33 mouse cellular contexts compared by ENCODE assay signal in genomic region chr2:58493685-58494635, GRCm38 (mm10). TPM values are rescaled to one million over a fixed set of nuclear protein-coding genes. Genes with fewer than 3 reads are reported as not detected.
"Had no signal": no experiment of that assay in that cellular context is flagged by ENCODE, and none has a peak within 500 bp of the region (broad histone marks: within the 10 kb centered on the region; RNA-seq: fewer than 3 reads in every experiment).

No protein-coding gene starts in this region.

- H3K27ac ChIP-seq: kidney, postnatal 0 days; layer of hippocampus, adult 2 months; left cerebral cortex, adult 2 months; liver, embryonic 13.5 days; neural tube, embryonic 13.5 days; stomach, postnatal 0 days had no signal

- H3K4me3 ChIP-seq: layer of hippocampus, adult 2 months; left cerebral cortex, adult 2 months; liver, embryonic 13.5 days; neural tube, embryonic 13.5 days had no signal

- H3K9ac ChIP-seq: liver, embryonic 13.5 days; neural tube, embryonic 13.5 days had no signal

- H3K9me3 ChIP-seq: liver, embryonic 13.5 days; neural tube, embryonic 13.5 days had no signal

- H3K4me2 ChIP-seq: liver, embryonic 13.5 days; midbrain, embryonic 11.5 days; neural tube, embryonic 13.5 days had no signal

- H3K4me1 ChIP-seq: liver, embryonic 13.5 days had no signal

- H3K36me3 ChIP-seq: liver, embryonic 13.5 days; neural tube, embryonic 13.5 days had no signal

- H3K27me3 ChIP-seq: liver, embryonic 13.5 days; neural tube, embryonic 13.5 days had no signal

- DNase-seq: kidney, postnatal 25 days; layer of hippocampus, postnatal 36 days; liver, embryonic 13.5 days; lung, adult 2 months; lung, postnatal 14 days; lung, postnatal 4 days; midbrain, embryonic 14.5 days; right cerebral cortex, adult 18-20 months; right cerebral cortex, postnatal 14 days; right cerebral cortex, postnatal 4 days; thymus, adult 2 months; thymus, postnatal 14 days; thymus, postnatal 4 days had no signal

RNA-seq across cellular contexts. Expression of gene Gm17409, which starts 24.0 kb away (rescaled TPM):
- total RNA-seq: layer of hippocampus, adult 2 months; layer of hippocampus, postnatal 10 days; layer of hippocampus, postnatal 36 days; left cerebral cortex, adult 2 months; left cerebral cortex, postnatal 10 days; left cerebral cortex, postnatal 36 days; liver, adult 2 months; megakaryocyte progenitor cell, adult 5-6 weeks; megakaryocyte-erythroid progenitor cell, adult 5-6 weeks; midbrain, postnatal 0 days; neutrophil, adult 5-6 weeks had no signal
- polyA plus RNA-seq: kidney, embryonic 14.5 days; kidney, postnatal 0 days; large intestine, adult 2 months; limb, embryonic 11.5 days; limb, embryonic 14.5 days; liver, adult 2 months; liver, embryonic 13.5 days; liver, embryonic 16.5 days; lung, adult 2 months; lung, embryonic 16.5 days; midbrain, embryonic 11.5 days; midbrain, embryonic 14.5 days; midbrain, postnatal 0 days; neural tube, embryonic 13.5 days; stomach, postnatal 0 days; thymus, adult 2 months had no signal
